Mouse (Mus musculus) ovary, adult 2 months (tissue): ENCODE data around the gene Rnd1. TPM values are rescaled to one million over a fixed set of nuclear protein-coding genes. Genes with fewer than 3 reads are reported as not detected.

Experiments
- polyA plus RNA-seq: library from polyadenylated mRNA; depleted of rRNA; stranded (reverse); fragments of >200 nt; gene quantifications from 2 replicates; pipeline ENCODE4 v1.2.3, GENCODE M21; 2012; rRNA removed

Rnd1 gene
- 2.1 and 2.6 TPM in 2 replicates for polyA plus RNA-seq

DNA sequence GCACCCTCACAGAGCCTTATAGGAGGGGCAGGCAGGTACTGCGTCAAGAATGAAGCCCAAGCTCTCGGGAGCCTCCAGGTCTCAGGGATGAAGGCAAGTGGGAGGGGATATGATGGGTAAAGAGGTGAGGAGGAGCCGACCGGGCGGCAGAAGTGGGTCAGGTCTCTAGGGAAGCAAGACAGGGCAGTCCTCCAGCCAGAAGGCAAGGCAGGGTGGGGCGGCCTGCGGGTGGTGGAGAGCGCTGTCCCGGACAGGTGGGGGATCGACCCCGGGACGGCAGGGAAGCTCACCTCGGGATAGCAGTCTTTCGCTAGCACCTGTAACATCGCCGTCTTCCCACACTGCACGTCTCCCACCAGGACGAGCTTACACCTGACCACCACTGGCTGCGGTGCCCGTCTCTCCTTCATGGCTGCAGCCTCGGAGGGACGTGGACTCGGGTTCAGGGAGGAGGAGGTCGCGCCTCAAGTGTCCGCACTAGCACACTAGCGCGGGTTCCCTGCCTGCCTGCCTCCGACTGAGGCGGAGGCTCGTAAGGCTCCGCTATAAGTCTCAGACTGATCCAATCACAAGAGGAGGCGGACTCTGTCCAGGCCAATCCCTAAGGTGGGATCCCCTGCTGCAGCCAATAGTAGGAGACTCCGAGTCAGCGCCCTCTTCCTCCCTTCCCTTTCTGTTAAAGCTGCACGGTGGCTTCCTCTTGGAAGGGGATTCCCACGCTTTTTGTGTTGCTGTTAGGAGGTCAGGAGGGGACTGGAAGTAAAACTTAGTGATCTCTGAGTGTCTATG lies at the start of gene Rnd1:
Gene Rnd1 (minus strand): TSS at position 522 of the 789 bp plus-strand sequence.

DNA sequence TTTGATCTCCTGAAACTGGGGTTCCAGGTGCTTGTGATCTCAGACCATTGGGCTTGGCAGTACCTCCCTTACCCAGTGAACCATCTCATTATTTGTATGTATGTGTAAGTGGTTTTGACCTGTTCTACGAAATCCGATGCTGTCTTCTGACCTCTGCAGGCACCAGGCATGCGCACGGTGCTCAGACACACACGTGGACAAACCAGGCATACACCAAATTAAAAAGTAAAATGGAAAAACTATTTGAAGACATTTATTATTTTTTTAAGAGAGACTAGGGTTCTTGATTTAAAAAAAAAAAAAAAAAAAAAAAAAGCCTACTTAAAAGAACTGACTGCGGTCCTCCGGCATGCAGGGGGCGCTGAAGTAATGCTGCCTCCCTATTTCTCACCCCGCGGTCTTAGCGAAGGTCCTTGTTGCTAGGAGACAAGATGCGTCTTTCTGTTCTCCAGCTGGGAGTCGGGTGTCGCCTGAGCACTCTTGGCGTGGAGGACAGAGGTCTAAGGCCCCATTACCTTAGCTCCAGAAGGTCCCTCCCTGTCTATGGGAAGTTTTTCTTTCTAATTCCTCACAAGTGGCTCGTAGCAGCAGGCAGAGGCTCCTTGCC lies 30.6 kb upstream of the Rnd1 start, which contains the start of gene Ccdc65:
Gene Ccdc65 (plus strand): TSS at position 442 of the 607 bp plus-strand sequence.

DNA sequence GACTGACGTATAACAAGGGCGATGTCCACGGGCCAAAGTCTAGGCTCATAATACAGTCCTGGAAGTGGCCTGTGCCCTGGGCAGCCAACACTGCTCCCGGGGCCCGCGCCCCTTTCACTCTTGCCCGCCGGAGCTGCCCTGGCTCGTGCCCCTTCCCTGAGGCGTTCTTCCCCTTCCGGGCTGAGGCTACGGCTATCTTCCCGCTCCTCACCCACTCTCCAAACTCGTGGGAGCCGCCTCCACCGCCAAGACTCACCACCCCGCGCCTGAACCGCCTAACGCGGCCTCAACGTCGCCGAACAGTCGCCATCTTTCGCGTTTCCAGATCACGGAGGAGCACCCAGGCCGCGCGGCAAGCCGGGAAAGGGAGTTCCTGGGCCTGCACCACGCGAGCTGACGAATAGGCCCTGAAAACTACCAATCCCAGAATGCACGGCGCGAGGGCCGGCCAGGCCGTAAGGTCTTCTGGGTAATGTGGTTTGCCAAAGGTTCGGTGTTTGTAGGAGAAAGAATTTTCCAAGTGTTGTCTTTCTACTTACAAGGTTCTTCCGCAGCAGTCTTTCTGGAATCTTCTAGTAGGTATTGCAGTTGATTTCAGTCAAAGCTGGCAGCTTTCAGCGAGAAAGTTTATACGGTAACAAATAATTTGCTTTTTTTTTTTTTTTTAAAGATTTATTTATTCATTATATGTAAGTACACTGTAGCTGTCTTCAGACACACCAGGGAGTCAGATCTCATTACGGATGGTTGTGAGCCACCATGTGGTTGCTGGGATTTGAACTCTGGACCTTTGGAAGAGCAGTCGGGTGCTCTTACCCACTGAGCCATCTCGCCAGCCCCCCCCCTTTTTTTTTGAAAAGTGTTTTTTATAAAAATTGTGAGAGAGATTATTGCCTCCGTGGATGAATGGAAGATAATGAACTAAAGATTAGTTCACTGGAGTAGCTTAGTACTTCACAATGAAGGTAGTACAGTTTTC lies 14.4 kb downstream of the Rnd1 start, which contains the start of gene Ddx23:
Gene Ddx23 (minus strand): TSS at position 328 of the 979 bp plus-strand sequence.

DNA sequence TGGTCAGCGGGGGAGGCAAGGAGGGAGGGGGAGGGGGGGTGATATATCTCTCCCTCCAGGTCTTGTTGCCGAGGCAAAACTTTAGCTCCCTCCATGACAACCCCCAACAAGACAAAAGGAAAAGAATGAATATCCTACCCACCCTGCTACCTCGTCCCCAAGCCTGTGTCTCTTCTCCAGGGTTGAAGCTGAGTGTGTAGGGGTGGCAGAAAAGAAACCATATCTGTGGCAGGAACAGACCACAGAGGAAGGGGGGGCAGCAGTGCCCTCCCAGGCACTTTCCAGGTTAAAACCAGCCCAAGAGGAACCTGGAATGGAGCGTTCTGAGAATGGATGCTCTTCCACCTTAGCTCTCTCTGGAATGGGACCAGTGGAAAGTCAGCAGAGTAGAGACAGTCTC lies 46.7 kb downstream of the Rnd1 start, which contains the start of gene Cacnb3:
Gene Cacnb3 (plus strand): TSS at position 301 of the 400 bp plus-strand sequence.

Other genes with a start within 250 kb of the Rnd1 start
- gene Olfr282, start 246.2 kb downstream of the Rnd1 start, polyA plus RNA-seq: not detected in 2 replicates
- gene Olfr281, start 224.9 kb downstream of the Rnd1 start, polyA plus RNA-seq: not detected in 2 replicates
- not detected in 2 replicates for gene OR5BS1P, start 207.6 kb downstream of the Rnd1 start, polyA plus RNA-seq
- not detected in 2 replicates for gene Lalba, start 194.7 kb downstream of the Rnd1 start, polyA plus RNA-seq
- not detected in 2 replicates for gene Olfr279, start 185.1 kb downstream of the Rnd1 start, polyA plus RNA-seq
- gene Kansl2, start 143.2 kb downstream of the Rnd1 start, polyA plus RNA-seq: 40.8 and 48.7 TPM in 2 replicates
- 14.3 and 16.6 TPM in 2 replicates for gene Ccnt1, start 106.5 kb downstream of the Rnd1 start, polyA plus RNA-seq
- 0.99 TPM in 1 of 2 replicates, not detected in the other for gene 4930415O20Rik, start 106.5 kb downstream of the Rnd1 start, polyA plus RNA-seq
- gene Adcy6, start 67.4 kb downstream of the Rnd1 start, polyA plus RNA-seq: 92.3 and 95.3 TPM in 2 replicates
- 122 and 125 TPM in 2 replicates for gene Cacnb3, start 46.6 kb downstream of the Rnd1 start, polyA plus RNA-seq
- 36.2 and 37.9 TPM in 2 replicates for gene Ddx23, start 14.6 kb downstream of the Rnd1 start, polyA plus RNA-seq
- gene Ccdc65, start 30.7 kb upstream of the Rnd1 start, polyA plus RNA-seq: 6.3 and 7.8 TPM in 2 replicates
- gene Fkbp11, start 50.7 kb upstream of the Rnd1 start, polyA plus RNA-seq: 28.3 and 37.1 TPM in 2 replicates
- 143 and 148 TPM in 2 replicates for gene Arf3, start 85.8 kb upstream of the Rnd1 start, polyA plus RNA-seq
- gene Wnt10b, start 100.7 kb upstream of the Rnd1 start, polyA plus RNA-seq: 104 and 226 TPM in 2 replicates
- 0.14 and 0.35 TPM in 2 replicates for gene Wnt1, start 112.4 kb upstream of the Rnd1 start, polyA plus RNA-seq
- 0.07 TPM in 1 of 2 replicates, not detected in the other for gene Ddn, start 132.0 kb upstream of the Rnd1 start, polyA plus RNA-seq
- 51.7 and 70.0 TPM in 2 replicates for gene Prkag1, start 154.1 kb upstream of the Rnd1 start, polyA plus RNA-seq
- 33.6 and 36.2 TPM in 2 replicates for gene Kmt2d, start 193.7 kb upstream of the Rnd1 start, polyA plus RNA-seq
- 5.6 and 7.7 TPM in 2 replicates for gene Rhebl1, start 217.1 kb upstream of the Rnd1 start, polyA plus RNA-seq
- 31.3 and 36.8 TPM in 2 replicates for gene Dhh, start 221.1 kb upstream of the Rnd1 start, polyA plus RNA-seq
- 185 and 201 TPM in 2 replicates for gene Lmbr1l, start 240.8 kb upstream of the Rnd1 start, polyA plus RNA-seq